Mouse (Mus musculus) T-cell, adult 2 months (primary cell): ENCODE measurements around the gene Olfr492.

Source experiments
- DNase-seq: peaks from one replicate; pipeline ENCODE4 v3.0.0; 2022; ENCODE audit warnings: low spot score

Gene Olfr492

GRCm38 (mm10) chr7:108323574-108323973 lies at the start of gene Olfr492:
TSS of gene Olfr492 (minus strand) at chr7:108323674.
- no peak for DNase-seq

- no peak for DNase-seq
Measured at GRCm38 (mm10) chr7:108365035-108365434, 41.6 kb upstream of the Olfr492 start, which contains the start of gene Olfr494. TSS of gene Olfr494 (plus strand) at chr7:108365335.

GRCm38 (mm10) chr7:108346879-108347278 lies 23.4 kb upstream of the Olfr492 start, which contains the start of gene Olfr493:
TSS of gene Olfr493 (minus strand) at chr7:108346979.
- no peak for DNase-seq

GRCm38 (mm10) chr7:108313151-108313550 lies 10.3 kb downstream of the Olfr492 start, which contains the start of gene Olfr491:
TSS of gene Olfr491 (plus strand) at chr7:108313451.
- DNase-seq: no peak

GRCm38 (mm10) chr7:108288834-108289233 lies 34.6 kb downstream of the Olfr492 start, which contains the start of gene Olfr490:
TSS of gene Olfr490 (minus strand) at chr7:108288934.
- DNase-seq: no peak
